Mouse (Mus musculus): ENCODE results near the gene Dnajc12. TPM values are rescaled to one million over a fixed set of nuclear protein-coding genes. Genes with fewer than 3 reads are reported as not detected.
A peak's percentile ranks its signal among the peaks of the same experiment; 100 is the strongest.

Gene Dnajc12
- total RNA-seq, 1 experiment = 8.4 TPM

GRCm38 (mm10) chr10:63352111-63352510, 30.1 kb upstream of the Dnajc12 start:
- Histone ChIP-seq H3K9ac (ENCODE audit: insufficient read depth, low read depth, low read length, poor library complexity, severe bottlenecking) (no peak overlapping the region), H3K27ac (ENCODE audit: insufficient read depth, low read depth, low read length, poor library complexity, severe bottlenecking) (no peak overlapping the region), H3K4me1 (ENCODE audit: control insufficient read depth in 2 of 2, insufficient read depth in 2 of 2, low read length in 2 of 2, poor library complexity in 1 of 2) (no peaks in the 10 kb centered on the region), H3K4me3 (ENCODE audit: insufficient read depth in 1 of 2, low read depth in 1 of 2, low read length in 2 of 2, poor library complexity in 1 of 2, severe bottlenecking in 1 of 2) (no peak overlapping the region), H3K9me3 (ENCODE audit: control insufficient read depth, insufficient read depth, low read depth, low read length) (no peaks in the 10 kb centered on the region), H3K36me3 (ENCODE audit: control insufficient read depth, insufficient read depth, low read length, poor library complexity, severe bottlenecking) (no peaks in the 10 kb centered on the region)
- no peak for TF ChIP-seq ZC3H11A (IDR thresholded peaks at IDR 0.05; ENCODE audit: borderline replicate concordance, low read depth, low read length)
- no peak for TF ChIP-seq CHD2 (IDR thresholded peaks at IDR 0.05; ENCODE audit: low read depth, low read length)
- TF ChIP-seq ZNF384 (IDR thresholded peaks at IDR 0.05; ENCODE audit: low read depth, low read length) = no peak
- TF ChIP-seq HCFC1 (IDR thresholded peaks at IDR 0.05; ENCODE audit: borderline replicate concordance, insufficient read depth, low read length) = no peak
- in situ Hi-C loops (cut with MboI; ENCODE audit: low sequenced_read_pairs in 2 of 2, unreplicated experiment in 2 of 2) = no loop called here
- DNase-seq (ENCODE audit: low read depth, low spot score) = no peak

GRCm38 (mm10) chr10:63360502-63360901, 21.7 kb upstream of the Dnajc12 start:
- Histone ChIP-seq H3K4me3 (ENCODE audit: insufficient read depth in 1 of 2, low read depth in 1 of 2, low read length in 2 of 2, poor library complexity in 1 of 2, severe bottlenecking in 1 of 2) (no peak overlapping the region), H3K9ac (ENCODE audit: insufficient read depth, low read depth, low read length, poor library complexity, severe bottlenecking) (no peak overlapping the region), H3K4me1 (ENCODE audit: control insufficient read depth in 2 of 2, insufficient read depth in 2 of 2, low read length in 2 of 2, poor library complexity in 1 of 2) (peaks cover 0 to 8% of the 10 kb centered on the region in 2 experiments; a peak in 2 of 4 replicates), H3K36me3 (ENCODE audit: control insufficient read depth, insufficient read depth, low read length, poor library complexity, severe bottlenecking) (no peaks in the 10 kb centered on the region), H3K9me3 (ENCODE audit: control insufficient read depth, insufficient read depth, low read depth, low read length) (peaks cover 5% of the 10 kb centered on the region; the same call in 1 of the 2 replicates), H3K27ac (ENCODE audit: insufficient read depth, low read depth, low read length, poor library complexity, severe bottlenecking) (peak overlapping the region; percentile 85; the same call in 1 of the 2 replicates)
- DNase-seq (ENCODE audit: low read depth, low spot score) = peak; percentile 60
- TF ChIP-seq HCFC1 (IDR thresholded peaks at IDR 0.05; ENCODE audit: borderline replicate concordance, insufficient read depth, low read length) (no peak), ZNF384 (IDR thresholded peaks at IDR 0.05; ENCODE audit: low read depth, low read length) (no peak), ZC3H11A (IDR thresholded peaks at IDR 0.05; ENCODE audit: borderline replicate concordance, low read depth, low read length) (no peak), CHD2 (IDR thresholded peaks at IDR 0.05; ENCODE audit: low read depth, low read length) (no peak), MAFK (IDR thresholded peaks at IDR 0.05; ENCODE audit: insufficient read depth, low read depth, low read length) (no peak)
- in situ Hi-C loops (cut with MboI; ENCODE audit: low sequenced_read_pairs in 2 of 2, unreplicated experiment in 2 of 2) = no loop called here

GRCm38 (mm10) chr10:63365918-63366455, 16.3 kb upstream of the Dnajc12 start:
- DNase-seq (ENCODE audit: low read depth, low spot score) = peak; percentile 49
- Histone ChIP-seq H3K27ac (ENCODE audit: insufficient read depth, low read depth, low read length, poor library complexity, severe bottlenecking) (peak overlapping the region; percentile 84; the same call in 1 of the 2 replicates), H3K4me3 (ENCODE audit: insufficient read depth in 1 of 2, low read depth in 1 of 2, low read length in 2 of 2, poor library complexity in 1 of 2, severe bottlenecking in 1 of 2) (peak overlapping the region; percentile 50 to 69)

DNA sequence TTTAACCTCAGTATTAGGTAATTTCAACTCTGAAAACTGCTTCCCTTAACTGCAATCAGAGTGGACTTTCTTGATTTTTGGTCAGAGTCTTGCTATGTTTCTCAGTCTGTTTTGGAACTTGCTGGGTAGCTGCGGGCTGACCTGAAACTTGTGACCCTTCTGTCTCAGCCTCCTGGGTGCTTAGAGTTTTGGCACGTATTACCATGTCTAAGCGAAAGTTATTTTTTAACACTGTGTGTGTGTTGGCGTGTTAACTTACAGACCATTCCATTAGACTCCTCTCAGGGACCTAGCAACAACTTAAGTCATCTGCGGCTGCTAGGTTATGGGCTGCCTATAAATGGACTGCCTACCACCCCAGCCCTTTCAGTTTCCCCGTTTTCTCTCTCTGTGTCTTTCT, 14.9 kb upstream of the Dnajc12 start:
- TF ChIP-seq ZNF384 (IDR thresholded peaks at IDR 0.05; ENCODE audit: low read depth, low read length) (no peak), MAFK (IDR thresholded peaks at IDR 0.05; ENCODE audit: insufficient read depth, low read depth, low read length) (no peak), ZC3H11A (IDR thresholded peaks at IDR 0.05; ENCODE audit: borderline replicate concordance, low read depth, low read length) (no peak), CHD2 (IDR thresholded peaks at IDR 0.05; ENCODE audit: low read depth, low read length) (no peak), HCFC1 (IDR thresholded peaks at IDR 0.05; ENCODE audit: borderline replicate concordance, insufficient read depth, low read length) (no peak)
- H3K27ac ChIP-seq (ENCODE audit: insufficient read depth, low read depth, low read length, poor library complexity, severe bottlenecking) = no peak overlapping the region; the same call in 1 of the 2 replicates
- no peaks in the 10 kb centered on the region for H3K36me3 ChIP-seq (ENCODE audit: control insufficient read depth, insufficient read depth, low read length, poor library complexity, severe bottlenecking)
- peaks cover 0 to 14% of the 10 kb centered on the region in 2 experiments; a peak in 2 of 4 replicates for H3K4me1 ChIP-seq (ENCODE audit: control insufficient read depth in 2 of 2, insufficient read depth in 2 of 2, low read length in 2 of 2, poor library complexity in 1 of 2)
- in situ Hi-C loops (cut with MboI; ENCODE audit: low sequenced_read_pairs in 2 of 2, unreplicated experiment in 2 of 2) = no loop called here
- DNase-seq (ENCODE audit: low read depth, low spot score) = no peak
- peak overlapping the region in 1 of 2 experiments; percentile 18; a peak in 1 of 4 replicates for H3K4me3 ChIP-seq (ENCODE audit: insufficient read depth in 1 of 2, low read depth in 1 of 2, low read length in 2 of 2, poor library complexity in 1 of 2, severe bottlenecking in 1 of 2)
- no peaks in the 10 kb centered on the region for H3K9me3 ChIP-seq (ENCODE audit: control insufficient read depth, insufficient read depth, low read depth, low read length)
- H3K9ac ChIP-seq (ENCODE audit: insufficient read depth, low read depth, low read length, poor library complexity, severe bottlenecking) = no peak overlapping the region

More at GRCm38 (mm10) chr10:63365918-63366455, 16.3 kb upstream of the Dnajc12 start:
- TF ChIP-seq MAFK (IDR thresholded peaks at IDR 0.05; ENCODE audit: insufficient read depth, low read depth, low read length) (no peak), HCFC1 (IDR thresholded peaks at IDR 0.05; ENCODE audit: borderline replicate concordance, insufficient read depth, low read length) (no peak), ZC3H11A (IDR thresholded peaks at IDR 0.05; ENCODE audit: borderline replicate concordance, low read depth, low read length) (no peak), CHD2 (IDR thresholded peaks at IDR 0.05; ENCODE audit: low read depth, low read length) (0 out of 2 replicates have a peak, but pooled peaks have one; percentile 30)
- Histone ChIP-seq H3K9me3 (ENCODE audit: control insufficient read depth, insufficient read depth, low read depth, low read length) (no peaks in the 10 kb centered on the region), H3K36me3 (ENCODE audit: control insufficient read depth, insufficient read depth, low read length, poor library complexity, severe bottlenecking) (no peaks in the 10 kb centered on the region), H3K9ac (ENCODE audit: insufficient read depth, low read depth, low read length, poor library complexity, severe bottlenecking) (peak overlapping the region; percentile 51; the same call in 1 of the 2 replicates), H3K4me1 (ENCODE audit: control insufficient read depth in 2 of 2, insufficient read depth in 2 of 2, low read length in 2 of 2, poor library complexity in 1 of 2) (peaks cover 0 to 15% of the 10 kb centered on the region in 2 experiments; a peak in 2 of 4 replicates)
- in situ Hi-C loops (cut with MboI; ENCODE audit: low sequenced_read_pairs in 2 of 2, unreplicated experiment in 2 of 2) = no loop called here

Measured in ES-E14 (cell line).